In genomic region chr11:101551751-101552475, GRCm38 (mm10) we compare ENCODE assay signal across 8 mouse cellular contexts. TPM values are rescaled to one million over a fixed set of nuclear protein-coding genes. Genes with fewer than 3 reads are reported as not detected.
DNase-seq lines count a peak whose midpoint lies in the region; ATAC-seq and TF ChIP-seq lines count a peak whose summit lies in the region.

Gene Brca1 (minus strand): TSS chr11:101551955.
Gene Nbr1 (plus strand): TSS chr11:101552149.

- H3K27ac ChIP-seq in ES-Bruce4 (ENCODE audit: insufficient read depth, low read length) = peak within 1 kb of the TSS; percentile 86
- peak within 1 kb of the TSS; percentile 90 for H3K27ac ChIP-seq in forebrain, embryonic 13.5 days
- H3K27ac ChIP-seq in liver, postnatal 0 days (ENCODE audit: low read depth) = peak within 1 kb of the TSS; percentile 93
- H3K27ac ChIP-seq in neural tube, embryonic 14.5 days (ENCODE audit: low read depth, low read length) = peak within 1 kb of the TSS; percentile 94

- peak within 1 kb of the TSS; percentile 96 for H3K9ac ChIP-seq in ES-Bruce4 (ENCODE audit: low read depth, poor library complexity, severe bottlenecking)
- H3K9ac ChIP-seq in forebrain, embryonic 13.5 days = peak within 1 kb of the TSS; percentile 84
- peak within 1 kb of the TSS; percentile 89 for H3K9ac ChIP-seq in liver, postnatal 0 days (replicated peaks)
- peak within 1 kb of the TSS; percentile 57 for H3K9ac ChIP-seq in neural tube, embryonic 14.5 days (replicated peaks; ENCODE audit: low read depth, low read length)

- intact Hi-C loops in heart, postnatal 10 days (cut with DNase I) = loop anchor here (5.0 kb wide), 1 partner anchor 85 kb away; the partner anchor contains the start of gene Vat1

- H3K36me3 ChIP-seq in ES-Bruce4 (ENCODE audit: control insufficient read depth, insufficient read depth, low read length, poor library complexity, severe bottlenecking) = peaks cover 19% of the 10 kb centered on the region
- H3K36me3 ChIP-seq in forebrain, embryonic 13.5 days (ENCODE audit: poor library complexity, severe bottlenecking) = peaks cover 21% of the 10 kb centered on the region
- H3K36me3 ChIP-seq in liver, postnatal 0 days (replicated peaks; ENCODE audit: insufficient read depth, low read length) = peaks cover 17% of the 10 kb centered on the region
- 0 out of 2 replicates have a peak, but pooled peaks cover 5% of the 10 kb centered on the region for H3K36me3 ChIP-seq in neural tube, embryonic 14.5 days (ENCODE audit: control insufficient read depth, insufficient read depth, low read length)

- WGBS in forebrain, embryonic 13.5 days = under 1% methylated on average over 43 of the region's 43 CpGs
- WGBS in large intestine, adult 2 months = under 1% methylated on average over 43 of the region's 43 CpGs
- WGBS in liver, postnatal 0 days (ENCODE audit: insufficient replicate concordance) = under 1% methylated on average over 43 of the region's 43 CpGs
- WGBS in neural tube, embryonic 14.5 days = under 1% methylated on average over 43 of the region's 43 CpGs

- TF ChIP-seq EP300 in ES-Bruce4 (IDR thresholded peaks at IDR 0.05; ENCODE audit: insufficient read depth, low read depth, low read length) = no peak
- TF ChIP-seq EP300 in liver, postnatal 0 days (IDR thresholded peaks at IDR 0.05; ENCODE audit: low read depth) = 0 out of 2 replicates have a peak, but pooled peaks have one; percentile 54

- peak; percentile 73 for TF ChIP-seq POLR2A in ES-Bruce4 (IDR thresholded peaks at IDR 0.05; ENCODE audit: insufficient read depth, low read length)

- H3K4me2 ChIP-seq in forebrain, embryonic 13.5 days = peak within 1 kb of the TSS; percentile 77
- H3K4me2 ChIP-seq in liver, postnatal 0 days (ENCODE audit: low read depth, low read length) = peak within 1 kb of the TSS; percentile 82
- peak within 1 kb of the TSS; percentile 74 for H3K4me2 ChIP-seq in neural tube, embryonic 14.5 days (ENCODE audit: low read depth, low read length)

- TF ChIP-seq CTCF in ES-Bruce4 (IDR thresholded peaks at IDR 0.05; ENCODE audit: low read depth, low read length) = no peak
- no peak for TF ChIP-seq CTCF in liver, postnatal 0 days (IDR thresholded peaks at IDR 0.05; ENCODE audit: low read depth)

- DNase-seq in heart, postnatal 10 days = peak; percentile 94 to 95
- DNase-seq in large intestine, adult 2 months (ENCODE audit: low read depth, low spot score) = peak; percentile 96
- DNase-seq in liver, postnatal 0 days = peak; percentile 97
- DNase-seq in testis, postnatal 10 days (ENCODE audit: low spot score) = peak; percentile 94

- ATAC-seq in cerebellum, adult (ENCODE audit: insufficient number of reproducible peaks, low FRiP score, low TSS enrichment) = peak; percentile 74
- peak; percentile 84 for ATAC-seq in forebrain, embryonic 13.5 days
- ATAC-seq in liver, postnatal 0 days = peak; percentile 68
- ATAC-seq in neural tube, embryonic 14.5 days (ENCODE audit: low read depth) = peak; percentile 86

- no peaks in the 10 kb centered on the region for H3K4me1 ChIP-seq in ES-Bruce4 (ENCODE audit: control insufficient read depth, insufficient read depth, low read length)
- peaks cover 42% of the 10 kb centered on the region for H3K4me1 ChIP-seq in forebrain, embryonic 13.5 days
- H3K4me1 ChIP-seq in liver, postnatal 0 days (ENCODE audit: insufficient read depth) = peaks cover 21% of the 10 kb centered on the region
- H3K4me1 ChIP-seq in neural tube, embryonic 14.5 days (ENCODE audit: control insufficient read depth, insufficient read depth, low read length) = peaks cover 14% of the 10 kb centered on the region

- no peaks in the 10 kb centered on the region for H3K9me3 ChIP-seq in ES-Bruce4 (replicated peaks; ENCODE audit: control insufficient read depth, insufficient read depth, low read length, poor library complexity, severe bottlenecking)
- H3K9me3 ChIP-seq in forebrain, embryonic 13.5 days (replicated peaks) = no peaks in the 10 kb centered on the region
- H3K9me3 ChIP-seq in liver, postnatal 0 days (ENCODE audit: low read length) = no peaks in the 10 kb centered on the region
- H3K9me3 ChIP-seq in neural tube, embryonic 14.5 days (ENCODE audit: control insufficient read depth, low read length) = no peaks in the 10 kb centered on the region

- H3K4me3 ChIP-seq in ES-Bruce4 (ENCODE audit: low read depth, low read length) = peak within 1 kb of the TSS; percentile 99
- peak within 1 kb of the TSS; percentile 86 for H3K4me3 ChIP-seq in forebrain, embryonic 13.5 days
- peak within 1 kb of the TSS; percentile 75 for H3K4me3 ChIP-seq in liver, postnatal 0 days (ENCODE audit: low read depth, low read length)
- peak within 1 kb of the TSS; percentile 68 for H3K4me3 ChIP-seq in neural tube, embryonic 14.5 days (ENCODE audit: low read depth, low read length)

- H3K27me3 ChIP-seq in ES-Bruce4 (ENCODE audit: control insufficient read depth, insufficient read depth, low read length, poor library complexity, severe bottlenecking) = no peaks in the 10 kb centered on the region
- H3K27me3 ChIP-seq in forebrain, embryonic 13.5 days = no peaks in the 10 kb centered on the region
- H3K27me3 ChIP-seq in liver, postnatal 0 days (ENCODE audit: insufficient read depth, low read length) = no peaks in the 10 kb centered on the region
- no peaks in the 10 kb centered on the region for H3K27me3 ChIP-seq in neural tube, embryonic 14.5 days (ENCODE audit: control insufficient read depth, insufficient read depth, low read length)

RNA-seq across cellular contexts. Expression of gene Brca1, which starts in this region (rescaled TPM):
- polyA plus RNA-seq in ES-Bruce4 (2011; ENCODE audit: insufficient read depth, insufficient read length, low read depth, missing spikeins) = 62.4 and 68.2 TPM in 2 replicates
- polyA plus RNA-seq in forebrain, embryonic 13.5 days (2015; fragmentation: Nextera tagmentation; extraction: Ambion mirVana) = 11.3 and 12.5 TPM in 2 replicates
- 1 to 10 TPM; 2.8 to 4.7 TPM for total RNA-seq in heart, postnatal 10 days (2021)
- 1.3 and 2.1 TPM in 2 replicates for polyA plus RNA-seq in large intestine, adult 2 months (2012; rRNA removed)
- 3.9 and 5.0 TPM in 2 replicates for polyA plus RNA-seq in liver, postnatal 0 days (2015; fragmentation: Nextera tagmentation; extraction: Ambion mirVana)
- 1.6 and 1.9 TPM in 2 replicates for polyA plus RNA-seq in neural tube, embryonic 14.5 days (2014; fragmentation: Nextera tagmentation; extraction: Ambion mirVana)

RNA-seq across cellular contexts. Expression of gene Nbr1, which starts in this region (rescaled TPM):
- 245 and 262 TPM in 2 replicates for polyA plus RNA-seq in ES-Bruce4 (2011; ENCODE audit: insufficient read depth, insufficient read length, low read depth, missing spikeins)
- polyA plus RNA-seq in forebrain, embryonic 13.5 days (2015; fragmentation: Nextera tagmentation; extraction: Ambion mirVana) = 104 and 117 TPM in 2 replicates
- total RNA-seq in heart, postnatal 10 days (2021) = 100 to 1,000 TPM; 100 TPM
- polyA plus RNA-seq in large intestine, adult 2 months (2012; rRNA removed) = 58.9 and 105 TPM in 2 replicates
- 32.8 and 35.3 TPM in 2 replicates for polyA plus RNA-seq in liver, postnatal 0 days (2015; fragmentation: Nextera tagmentation; extraction: Ambion mirVana)
- polyA plus RNA-seq in neural tube, embryonic 14.5 days (2014; fragmentation: Nextera tagmentation; extraction: Ambion mirVana) = 85.8 and 111 TPM in 2 replicates

Comparison
In these comparisons a context has a peak if more than half of its experiments do, and no peak if none do; other contexts are left out.
1. Peak in every context shown above with its lines: DNase-seq, ATAC-seq, H3K4me3 ChIP-seq and H3K27ac ChIP-seq.